Mouse (Mus musculus): ENCODE results near the gene Amotl1.
A peak's percentile ranks its signal among the peaks of the same experiment; 100 is the strongest.
"Not testable (repeated sequence)": the region's sequence is repeated elsewhere in the genome, so short reads cannot be mapped to it uniquely, and the experiment has no call there.

Gene Amotl1

DNA sequence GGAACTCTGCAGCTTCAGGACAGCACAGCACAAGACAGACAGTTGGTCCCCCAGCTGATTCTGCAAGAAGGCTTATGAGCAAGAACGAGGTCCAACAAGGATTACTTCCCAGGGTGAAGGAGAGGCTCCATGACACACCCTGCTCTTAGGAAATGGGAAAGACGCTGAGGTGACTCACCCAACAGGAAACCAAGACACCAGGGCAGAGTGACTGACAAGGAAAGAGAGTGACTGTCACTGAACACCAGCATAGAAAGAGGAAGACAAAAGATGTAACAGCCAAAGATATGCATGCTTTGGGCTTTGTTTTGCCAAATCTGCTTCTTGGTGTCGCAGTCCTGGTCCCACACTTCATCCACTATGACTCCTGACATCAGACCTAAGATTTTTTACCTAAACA, 40.5 kb downstream of the Amotl1 start:
- DNase-seq (ENCODE audit: low read depth, low spot score), result no peak

DNA sequence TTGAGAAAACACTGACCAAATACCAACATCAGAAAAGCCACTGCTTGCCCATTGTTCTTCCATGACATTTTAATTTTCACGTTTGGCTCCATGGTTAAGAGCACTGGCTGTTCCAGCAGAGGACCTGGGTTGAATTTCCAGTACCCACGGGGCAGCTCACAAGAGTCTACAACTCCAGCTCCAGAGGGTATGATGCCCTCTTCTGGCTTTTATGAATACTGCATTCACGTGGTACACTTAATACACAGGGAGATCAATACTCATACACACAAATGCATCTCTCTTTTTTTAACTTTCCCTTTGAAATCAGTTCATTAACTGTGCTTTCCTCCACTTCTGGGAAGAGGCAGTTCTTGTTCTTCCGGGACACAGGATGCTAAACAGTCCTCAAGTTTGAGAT, 41.4 kb downstream of the Amotl1 start:
- DNase-seq (ENCODE audit: low read depth, low spot score), result no peak

DNA sequence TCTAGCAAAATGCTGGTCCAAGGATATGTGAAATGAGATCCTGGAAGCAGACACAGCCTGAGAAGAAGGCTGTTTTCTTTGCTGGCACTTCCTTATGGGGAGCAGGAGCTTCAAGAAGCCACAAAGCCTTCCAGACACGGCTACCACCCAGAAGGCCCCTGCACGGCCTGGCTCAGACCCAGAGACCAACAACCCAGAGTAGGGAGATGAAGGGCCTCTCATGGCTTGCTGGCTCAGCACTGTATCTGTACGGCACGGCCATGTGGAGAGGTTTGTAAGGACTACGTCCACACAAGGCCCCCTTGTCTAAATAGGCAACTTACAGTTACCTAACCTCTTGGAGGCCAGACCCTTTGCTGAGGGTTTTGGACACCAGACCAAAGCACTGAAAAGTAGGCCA, 45.1 kb downstream of the Amotl1 start:
- DNase-seq (ENCODE audit: low read depth, low spot score), result no peak

DNA sequence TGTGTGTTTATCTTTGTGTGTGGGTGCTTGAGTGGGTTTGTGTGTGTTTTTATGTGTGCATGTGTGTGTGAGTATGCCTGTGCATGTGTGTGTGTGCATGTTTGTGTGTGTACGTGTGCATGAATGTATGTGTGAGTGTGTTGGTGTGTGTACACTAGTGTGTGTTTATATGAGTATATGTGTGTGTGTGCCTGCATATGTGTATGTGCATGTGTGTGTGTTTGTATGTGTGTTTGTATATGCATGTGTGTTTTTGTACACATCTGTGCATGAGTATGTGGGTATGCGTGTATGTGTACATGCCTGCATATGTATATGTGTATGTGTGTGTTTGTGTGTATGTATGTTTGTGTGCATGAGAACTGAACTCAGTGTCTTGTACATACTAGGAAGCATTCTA, 46.7 kb downstream of the Amotl1 start:
- DNase-seq (ENCODE audit: low read depth, low spot score), result no peak

DNA sequence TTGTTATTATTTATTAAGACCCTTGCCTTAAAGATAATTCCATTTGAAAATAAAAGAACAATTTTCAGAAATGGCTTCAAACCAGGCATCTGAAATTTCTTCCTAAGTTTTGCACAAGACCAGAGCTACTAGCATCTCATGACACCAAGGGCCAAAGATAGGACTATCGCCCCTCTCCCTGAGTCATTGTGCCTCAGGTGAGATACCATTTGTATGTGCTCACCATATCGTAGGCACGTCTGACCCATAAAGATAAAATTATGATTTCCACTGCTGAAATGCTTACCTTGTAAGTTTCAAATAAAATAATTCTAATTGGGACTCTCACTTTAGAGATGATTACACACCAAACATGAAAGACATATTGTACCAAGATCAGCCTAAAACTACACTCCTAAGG, 47.4 kb downstream of the Amotl1 start:
- no peak for DNase-seq (ENCODE audit: low read depth, low spot score)

DNA sequence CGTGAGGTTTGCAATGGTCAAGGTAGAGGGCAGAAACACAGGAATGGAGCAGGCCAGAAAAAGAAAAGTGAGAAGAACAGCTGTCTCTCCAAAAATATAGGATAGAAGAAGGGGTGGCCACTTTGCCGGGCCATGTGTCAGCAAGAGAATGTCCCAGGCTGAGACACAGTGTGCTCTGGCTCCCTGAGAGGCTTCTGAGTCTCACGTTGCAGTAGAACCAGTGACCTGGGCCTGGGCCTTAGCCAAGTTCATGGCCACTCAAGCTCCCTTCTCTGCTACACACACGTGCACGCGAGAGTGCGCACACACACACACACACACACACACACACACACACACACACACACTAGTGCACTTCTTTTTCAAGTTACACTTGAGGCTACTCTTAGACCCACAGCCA, 48.0 kb downstream of the Amotl1 start:
- no peak for DNase-seq (ENCODE audit: low read depth, low spot score)

DNA sequence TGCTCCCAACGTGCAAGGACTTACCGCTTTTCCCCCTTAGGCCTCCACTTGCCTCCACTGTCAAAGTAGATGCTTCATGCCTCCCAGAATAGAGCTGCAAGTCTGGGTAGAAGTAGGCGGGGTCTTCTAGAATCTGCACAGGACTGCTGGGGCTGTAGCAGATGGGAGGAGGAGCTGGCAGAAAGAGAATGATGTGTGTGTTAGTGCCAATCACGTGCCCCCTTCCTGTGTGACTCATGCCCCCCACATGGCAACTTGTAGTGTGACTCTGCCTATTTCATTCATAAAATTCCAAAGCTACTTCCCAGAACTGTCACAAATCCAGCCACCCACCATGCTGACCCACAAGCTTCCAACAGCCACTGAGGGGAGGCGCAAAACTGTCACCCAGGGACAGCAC, 48.4 kb downstream of the Amotl1 start:
- no peak for DNase-seq (ENCODE audit: low read depth, low spot score)

DNA sequence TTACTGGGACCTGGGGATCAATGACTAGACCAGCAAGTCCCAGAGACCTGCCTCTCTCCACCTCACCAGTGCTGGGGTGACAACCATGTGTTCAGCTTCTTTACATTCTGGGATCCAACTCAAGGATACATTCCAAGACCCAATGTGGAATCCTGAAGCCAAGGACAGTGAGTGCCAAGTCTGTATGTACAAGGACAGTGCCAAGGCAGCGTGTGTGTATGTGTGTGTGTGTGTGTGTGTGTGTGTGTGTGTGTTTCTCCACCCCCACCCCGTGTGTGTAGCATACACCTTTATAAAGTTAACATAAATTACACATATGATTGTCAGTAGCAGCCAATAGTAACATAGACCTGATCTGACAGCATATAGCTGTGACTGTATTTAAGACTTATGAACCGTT, 49.0 kb downstream of the Amotl1 start:
- DNase-seq (ENCODE audit: low read depth, low spot score), result no peak

DNA sequence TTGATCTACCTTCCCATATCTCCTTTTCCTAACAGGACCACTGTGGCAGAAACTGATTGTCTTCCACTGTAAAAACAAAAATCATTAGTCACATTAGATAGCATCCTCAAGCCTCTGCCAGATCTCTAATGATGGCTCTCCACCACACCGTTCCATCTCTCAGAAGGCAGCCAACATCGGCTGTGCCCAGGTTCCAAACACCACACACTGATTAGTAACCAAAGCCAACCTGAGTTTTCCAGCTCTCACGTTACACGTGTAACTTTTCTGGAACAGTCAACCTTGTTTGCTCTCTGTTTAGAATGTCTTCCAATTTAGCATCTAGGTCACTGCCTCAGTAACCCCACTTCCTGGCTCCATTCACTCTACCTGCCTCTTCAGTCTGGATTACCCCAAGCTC, 51.0 kb downstream of the Amotl1 start:
- no peak for DNase-seq (ENCODE audit: low read depth, low spot score)

DNA sequence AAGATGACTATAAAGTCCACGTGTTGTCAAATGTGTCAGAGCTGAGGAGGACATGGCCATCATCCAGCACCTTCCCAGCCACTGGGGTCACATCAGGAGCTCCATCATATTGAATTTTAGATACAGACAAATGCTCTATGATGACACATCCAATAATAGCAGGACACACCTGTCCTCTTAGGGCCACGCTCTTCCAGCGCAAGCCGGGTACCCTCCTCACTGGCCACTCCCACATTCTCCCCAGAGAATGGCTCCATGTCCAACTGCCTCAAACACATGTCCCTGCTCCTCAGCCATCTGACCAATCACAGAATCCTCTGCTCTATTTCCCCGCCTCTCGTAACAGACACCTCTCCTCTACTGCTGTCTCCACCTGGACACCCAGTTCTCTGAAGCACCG, 54.2 kb downstream of the Amotl1 start:
- DNase-seq (ENCODE audit: low read depth, low spot score), result no peak

DNA sequence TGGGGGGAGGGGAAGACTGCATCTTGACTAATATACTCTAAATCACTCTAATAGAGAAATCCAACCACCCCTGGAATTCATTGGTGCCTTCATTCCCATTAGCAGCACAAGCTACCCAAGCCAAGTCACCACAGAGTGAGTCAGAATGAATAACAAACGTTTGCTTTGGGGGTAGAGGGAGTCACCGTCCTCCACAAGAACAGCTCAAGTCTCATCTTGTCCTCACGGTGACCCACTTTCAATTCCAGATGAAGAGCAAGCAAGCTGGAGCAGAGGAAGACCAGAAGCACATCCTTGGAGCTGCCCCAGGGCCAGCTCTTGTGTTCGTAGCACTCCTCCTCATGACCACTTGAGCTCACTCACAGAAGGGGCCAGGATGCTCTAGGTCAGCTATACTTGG, 56.2 kb downstream of the Amotl1 start:
- DNase-seq (ENCODE audit: low read depth, low spot score), result no peak

DNA sequence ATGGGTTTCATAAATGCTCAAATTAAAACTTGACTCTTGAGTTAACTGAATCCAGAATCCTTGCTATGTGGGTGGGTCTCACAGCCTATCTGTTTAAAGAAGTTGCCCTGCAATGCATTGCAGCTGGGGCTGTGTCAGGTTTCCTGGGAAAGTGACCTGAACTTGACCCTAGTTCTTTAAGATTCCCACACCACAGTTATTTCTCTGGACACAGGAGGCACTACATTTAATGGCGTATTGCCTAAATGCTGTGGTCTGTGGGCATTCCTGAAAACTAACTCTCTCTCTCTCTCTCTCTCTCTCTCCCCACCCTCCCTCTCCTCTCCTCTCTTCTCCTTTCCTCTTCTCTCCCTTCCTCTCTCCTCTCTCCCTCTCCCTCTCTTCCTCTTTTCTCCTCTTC, 59.2 kb downstream of the Amotl1 start:
- DNase-seq (ENCODE audit: low read depth, low spot score), result no peak

DNA sequence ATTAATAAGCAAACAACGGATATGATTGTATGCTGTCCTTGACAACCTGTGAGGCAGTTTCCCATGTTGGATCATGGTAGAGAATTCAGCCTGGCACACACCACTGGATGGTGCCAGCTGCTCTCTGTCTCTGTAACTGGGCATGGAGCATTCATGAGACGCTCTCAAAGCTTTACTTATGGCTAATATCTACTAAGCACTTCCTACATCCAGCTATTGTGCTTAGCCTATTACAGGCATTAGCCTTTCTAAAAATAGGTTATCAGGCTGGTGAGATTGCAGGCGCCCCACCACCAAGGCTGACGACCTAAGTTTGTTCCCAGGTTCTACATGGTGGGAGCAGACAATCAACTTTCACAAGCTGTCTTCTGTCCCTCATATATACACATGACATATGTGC, 65.9 kb downstream of the Amotl1 start:
- DNase-seq (ENCODE audit: low read depth, low spot score), result no peak

DNA sequence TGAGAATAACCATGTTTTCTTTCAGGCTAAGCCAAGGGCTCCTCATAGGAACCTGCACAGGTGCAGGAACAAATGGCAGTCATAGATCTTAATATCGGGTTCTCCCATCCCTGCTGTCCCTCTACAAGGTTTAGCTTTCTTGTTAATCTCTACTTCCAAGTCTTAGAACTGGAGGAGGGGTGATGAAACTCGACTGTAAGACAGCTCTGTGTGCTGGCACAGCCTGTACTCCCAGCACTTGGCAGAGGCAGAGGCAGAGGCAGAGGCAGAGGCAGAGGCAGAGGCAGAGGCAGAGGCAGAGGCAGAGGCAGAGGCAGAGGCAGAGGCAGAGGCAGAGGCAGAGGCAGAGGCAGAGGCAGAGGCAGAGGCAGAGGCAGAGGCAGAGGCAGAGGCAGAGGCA, 68.5 kb downstream of the Amotl1 start:
- not testable (repeated sequence) for DNase-seq (ENCODE audit: low read depth, low spot score)

DNA sequence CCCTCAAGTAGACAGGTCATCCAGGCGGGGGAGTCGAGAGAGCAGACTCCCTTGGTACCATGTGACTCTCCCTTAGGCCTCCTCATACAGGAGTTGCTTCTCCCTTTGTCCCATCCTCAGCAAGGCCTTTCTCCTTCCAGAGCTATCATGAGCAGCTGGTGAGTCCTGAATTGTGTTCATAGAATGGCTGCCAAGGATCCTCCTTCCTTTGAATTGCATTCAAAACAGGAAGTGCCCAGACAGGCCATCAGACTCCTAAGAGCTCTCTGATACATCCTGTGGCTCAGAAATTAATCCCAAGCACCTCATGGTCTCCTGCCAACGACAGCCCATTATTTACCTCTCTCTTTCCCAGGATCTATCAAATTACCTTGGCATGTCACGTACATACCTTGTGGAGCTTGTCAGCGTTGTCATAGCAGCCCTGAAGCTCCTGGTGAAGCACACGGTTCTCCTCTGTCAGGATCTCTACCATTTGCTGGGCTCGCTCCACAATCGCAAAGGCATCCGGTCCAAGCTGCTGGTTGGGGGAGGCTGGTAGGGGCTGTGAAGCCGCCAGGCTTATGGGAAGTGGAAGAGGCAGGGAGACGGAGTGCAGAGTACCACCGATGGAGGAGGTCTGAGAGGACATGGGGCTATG, 70.0 kb downstream of the Amotl1 start:
- DNase-seq (ENCODE audit: low read depth, low spot score), result no peak

DNA sequence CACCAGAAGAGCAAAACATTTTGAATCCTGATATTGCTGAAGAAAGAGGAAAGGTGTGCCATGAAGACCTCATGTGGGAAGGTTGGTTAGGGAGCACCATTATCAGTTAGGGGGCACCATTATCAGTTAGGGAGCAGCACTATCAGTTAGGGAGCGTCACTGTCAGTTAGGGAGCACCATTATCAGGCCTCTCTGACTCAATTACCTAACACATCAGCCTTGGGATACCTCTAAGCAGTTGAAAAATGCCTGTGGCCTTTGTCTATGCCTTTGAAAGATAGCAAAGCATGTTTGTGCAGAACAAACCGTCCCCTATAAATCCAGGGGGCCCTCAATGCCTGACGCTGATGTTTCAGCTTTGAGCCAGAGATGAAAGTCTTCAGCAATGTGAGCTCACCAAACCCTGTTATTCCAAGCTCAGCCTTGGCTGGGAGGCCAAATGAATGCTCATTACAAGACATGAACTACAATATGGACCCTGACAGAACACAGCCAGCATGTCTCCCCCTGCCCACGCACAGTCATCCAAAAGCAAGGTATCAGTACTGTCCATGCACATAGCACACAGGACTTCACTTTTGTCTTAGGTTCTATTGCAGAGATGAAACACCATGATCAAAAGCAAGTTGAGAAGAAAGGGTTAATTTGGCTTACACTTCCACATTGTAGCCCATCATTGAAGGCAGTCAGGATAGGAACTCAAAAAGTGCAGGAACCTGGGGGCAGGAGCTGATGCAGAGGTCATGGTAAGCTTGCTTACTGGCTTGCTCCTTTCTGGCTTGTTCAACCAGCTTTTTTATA, 75.5 kb downstream of the Amotl1 start:
- DNase-seq (ENCODE audit: low read depth, low spot score), result no peak

DNA sequence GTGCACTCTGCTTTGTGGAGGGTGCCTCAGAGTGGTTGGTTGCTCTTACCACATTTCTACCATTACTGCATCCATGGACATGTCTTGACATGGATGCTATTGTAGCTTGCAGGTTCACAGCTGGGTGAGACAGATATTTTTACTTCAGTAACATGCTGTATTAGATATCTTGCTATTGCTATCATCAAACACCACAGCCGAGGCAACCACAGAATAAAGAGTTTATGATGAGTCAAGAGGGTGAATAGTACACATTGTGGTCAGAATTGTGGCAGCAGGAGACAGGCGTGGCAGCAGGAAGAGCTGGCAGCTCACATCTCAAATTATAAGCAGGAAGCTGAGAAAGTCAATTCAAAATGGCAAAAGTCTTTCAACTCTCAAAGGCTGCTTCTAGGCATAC, 76.4 kb downstream of the Amotl1 start:
- peak; percentile 25 for DNase-seq (ENCODE audit: low read depth, low spot score)

DNA sequence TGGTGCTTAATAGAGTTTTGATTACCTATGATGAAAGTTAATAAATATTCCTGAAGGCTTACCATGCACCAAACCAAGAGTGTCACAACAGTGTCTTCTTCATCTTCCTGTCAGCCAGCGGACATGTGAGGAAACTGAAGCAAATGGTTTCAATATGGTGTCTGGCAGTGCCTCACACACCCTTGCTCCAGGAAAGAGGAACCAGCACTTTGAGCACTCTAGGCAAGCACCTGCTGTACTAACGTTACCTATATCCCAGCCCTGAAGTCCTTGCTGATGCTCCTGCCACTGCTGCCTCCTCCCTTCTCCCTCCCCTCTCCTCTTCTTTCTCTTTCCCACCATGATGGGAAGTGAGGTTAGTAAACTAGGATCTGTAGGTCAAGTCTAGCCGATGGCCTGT, 80.4 kb downstream of the Amotl1 start:
- DNase-seq (ENCODE audit: low read depth, low spot score), result no peak

DNA sequence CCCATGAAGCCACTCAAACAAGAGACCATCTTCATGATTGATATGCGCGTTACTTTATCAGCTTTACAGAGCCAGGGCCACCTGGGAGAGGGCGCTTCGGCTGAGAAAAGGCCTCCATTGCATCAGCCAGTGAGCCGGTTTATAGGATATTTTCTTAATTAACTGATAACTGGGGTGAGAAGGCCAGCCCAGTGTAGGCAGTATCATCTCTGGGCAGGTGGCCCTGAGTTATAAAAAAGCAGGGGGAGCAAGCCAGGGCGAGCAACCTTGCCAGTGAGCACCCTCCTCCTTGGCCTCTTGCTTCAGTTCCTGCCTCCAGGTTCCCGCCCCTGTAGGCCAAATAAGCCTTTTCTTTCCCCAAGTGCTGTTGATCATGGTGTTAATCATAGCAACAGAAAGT, 81.5 kb downstream of the Amotl1 start:
- no peak for DNase-seq (ENCODE audit: low read depth, low spot score)

DNA sequence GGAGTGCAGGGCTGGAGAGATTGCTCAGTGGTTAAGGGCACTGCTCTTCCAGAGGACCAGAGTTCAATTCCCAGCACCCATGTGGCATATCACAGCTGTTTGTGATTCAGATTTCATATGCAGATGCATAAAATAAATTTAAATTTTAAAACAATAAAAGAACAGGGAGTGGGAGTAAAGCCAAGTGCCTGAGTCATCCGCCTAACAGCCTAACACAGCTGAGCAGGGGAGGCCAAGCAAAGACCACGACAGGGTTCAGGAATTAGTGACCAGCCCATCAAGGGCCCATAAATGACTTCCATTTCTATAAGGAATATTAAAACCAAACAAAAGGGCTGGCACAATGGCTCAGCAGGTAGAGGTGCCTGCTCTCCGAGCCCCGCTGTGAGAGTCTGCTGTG, 84.3 kb downstream of the Amotl1 start:
- no peak for DNase-seq (ENCODE audit: low read depth, low spot score)

DNA sequence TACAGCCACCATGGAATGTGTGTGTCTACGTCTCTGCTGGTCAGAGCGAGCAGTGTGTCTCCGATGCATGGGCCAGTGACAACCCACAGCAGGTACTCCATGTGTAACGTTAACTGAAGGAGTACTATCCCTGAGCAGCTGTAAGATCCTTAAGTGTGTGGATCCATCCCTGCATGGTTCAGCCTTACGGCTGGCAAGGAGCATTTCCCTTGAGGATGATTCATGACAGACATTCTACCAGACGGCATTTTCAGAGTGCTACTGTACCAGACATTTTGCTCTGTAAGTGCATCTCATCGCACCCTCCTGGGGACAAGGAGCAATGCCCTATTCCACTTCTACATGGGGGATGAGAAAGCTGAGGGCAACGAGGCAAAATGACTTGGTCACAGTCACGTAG, 84.9 kb downstream of the Amotl1 start:
- DNase-seq (ENCODE audit: low read depth, low spot score), result no peak

DNA sequence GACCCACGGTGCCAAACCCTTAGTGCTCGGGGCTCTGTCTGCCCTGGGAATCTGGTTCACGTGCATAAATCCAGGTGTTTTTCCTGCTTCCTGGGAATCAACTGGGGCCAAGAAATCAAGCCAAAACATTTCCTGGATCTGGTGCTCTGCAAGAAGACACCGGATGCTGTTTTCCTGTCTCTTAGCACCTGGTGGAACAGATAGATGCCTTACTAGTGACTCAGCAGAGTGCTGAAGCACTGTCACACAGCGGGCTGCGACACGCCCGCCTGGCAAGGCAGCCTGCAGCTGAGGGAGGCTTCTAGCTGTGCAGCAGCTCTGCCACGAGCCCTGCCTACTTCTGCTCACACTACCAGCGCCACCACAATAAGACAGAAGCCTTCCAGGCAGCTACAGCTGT, 85.4 kb downstream of the Amotl1 start:
- DNase-seq (ENCODE audit: low read depth, low spot score), result no peak

DNA sequence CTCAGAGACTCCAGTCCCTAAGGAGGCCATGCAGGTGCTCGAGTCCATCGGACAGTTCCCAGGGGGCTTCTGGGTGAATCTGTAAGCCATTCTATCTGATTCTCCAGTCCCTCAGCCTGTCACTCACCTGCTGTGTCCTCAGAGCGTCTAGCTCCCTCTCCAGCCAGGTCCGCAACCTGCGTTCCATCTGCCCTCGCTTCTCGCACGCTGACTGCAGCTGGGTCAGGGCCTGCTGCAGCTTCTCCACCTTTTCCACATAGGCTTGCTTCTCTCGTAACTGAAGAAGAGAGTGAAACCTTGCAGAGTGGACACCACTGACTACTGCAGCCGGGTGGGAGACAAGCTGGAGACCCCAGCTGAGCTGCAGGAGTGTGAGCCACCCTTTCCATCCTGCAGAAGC, 86.5 kb downstream of the Amotl1 start:
- DNase-seq (ENCODE audit: low read depth, low spot score), result no peak

DNA sequence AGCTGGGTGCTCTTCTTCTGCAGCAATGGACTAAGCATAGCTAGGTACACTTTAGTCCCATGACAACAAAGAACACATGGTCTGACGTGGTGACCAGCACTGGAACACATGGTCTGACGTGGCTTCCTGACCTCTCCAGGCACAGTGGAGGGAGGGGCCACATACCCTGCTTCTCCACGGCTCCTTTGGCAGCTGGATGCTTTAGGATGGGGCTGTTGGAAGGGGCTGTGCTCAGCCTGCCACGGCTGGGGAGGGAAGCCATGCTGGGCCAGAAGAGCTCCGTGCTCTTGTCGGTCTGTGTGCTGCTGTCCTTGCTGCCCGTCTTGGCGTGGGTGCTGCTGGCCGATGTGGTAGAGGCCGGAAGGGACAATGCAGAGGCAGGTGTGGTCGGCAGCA, 96.5 kb downstream of the Amotl1 start:
- no peak for DNase-seq (ENCODE audit: low read depth, low spot score)
